Mouse (Mus musculus): ENCODE data around the gene Aars2.

Aars2 gene

GRCm38 (mm10) chr17:45543115-45543514 lies 36.5 kb downstream of the Aars2 start:
- no peak for DNase-seq (ENCODE audit: low spot score)

GRCm38 (mm10) chr17:45544001-45544872 lies 37.6 kb downstream of the Aars2 start:
- peak; percentile 35 for DNase-seq (ENCODE audit: low spot score)

GRCm38 (mm10) chr17:45544873-45545277 lies 38.2 kb downstream of the Aars2 start:
- peak; percentile 44 for DNase-seq (ENCODE audit: low spot score)

GRCm38 (mm10) chr17:45545278-45545961 lies 38.8 kb downstream of the Aars2 start:
- DNase-seq (ENCODE audit: low spot score): peak; percentile 34

GRCm38 (mm10) chr17:45546941-45547340 lies 40.3 kb downstream of the Aars2 start:
- DNase-seq (ENCODE audit: low spot score): no peak

- no peak for DNase-seq (ENCODE audit: low spot score)
Measured at GRCm38 (mm10) chr17:45547461-45548190, 41.0 kb downstream of the Aars2 start.

- peak; percentile 80 for DNase-seq (ENCODE audit: low spot score)
Measured at GRCm38 (mm10) chr17:45548541-45549512, 42.2 kb downstream of the Aars2 start.

GRCm38 (mm10) chr17:45549617-45550181 lies 43.1 kb downstream of the Aars2 start, which contains the start of gene Tmem151b:
Tmem151b (minus strand) TSS chr17:45549677.
- peak; percentile 78 for DNase-seq (ENCODE audit: low spot score)

- no peak for DNase-seq (ENCODE audit: low spot score)
Measured at GRCm38 (mm10) chr17:45550253-45550652, 43.6 kb downstream of the Aars2 start.

- no peak for DNase-seq (ENCODE audit: low spot score)
Measured at GRCm38 (mm10) chr17:45551249-45551796, 44.7 kb downstream of the Aars2 start.

GRCm38 (mm10) chr17:45551816-45552451 lies 45.3 kb downstream of the Aars2 start:
- DNase-seq (ENCODE audit: low spot score): peak; percentile 88

- no peak for DNase-seq (ENCODE audit: low spot score)
Measured at GRCm38 (mm10) chr17:45553065-45553464, 46.4 kb downstream of the Aars2 start.

- DNase-seq (ENCODE audit: low spot score): no peak
Measured at GRCm38 (mm10) chr17:45554420-45554819, 47.8 kb downstream of the Aars2 start.

GRCm38 (mm10) chr17:45555452-45556106 lies 48.9 kb downstream of the Aars2 start, which contains the start of gene Nfkbie:
Nfkbie (plus strand) TSS chr17:45555703.
- DNase-seq (ENCODE audit: low spot score): peak; percentile 98

- no peak for DNase-seq (ENCODE audit: low spot score)
Measured at GRCm38 (mm10) chr17:45556107-45556489, 49.5 kb downstream of the Aars2 start.

GRCm38 (mm10) chr17:45556514-45557245 lies 50.0 kb downstream of the Aars2 start:
- no peak for DNase-seq (ENCODE audit: low spot score)

GRCm38 (mm10) chr17:45557246-45557824 lies 50.7 kb downstream of the Aars2 start:
- no peak for DNase-seq (ENCODE audit: low spot score)

Measured in embryo, embryonic 10.5 days (tissue).